Mouse (Mus musculus): Measurements from ENCODE around the gene Nsun2.

- no peak for TF ChIP-seq POLR2A (IDR thresholded peaks at IDR 0.05; ENCODE audit: insufficient read depth, low read depth, low read length)
- no peak for TF ChIP-seq CTCF (IDR thresholded peaks at IDR 0.05)
- no peak for TF ChIP-seq EP300 (IDR thresholded peaks at IDR 0.05; ENCODE audit: insufficient read depth, low read depth, low read length)
Measured at GRCm38 (mm10) chr13:69541776-69542175, 8.2 kb downstream of the Nsun2 start.
